Mouse (Mus musculus): ENCODE data around the gene Zfp784.
A peak's percentile ranks its signal among the peaks of the same experiment; 100 is the strongest.

Gene Zfp784

GRCm38 (mm10) chr7:5057804-5058203 is 19.6 kb upstream of the Zfp784 start:
- no peak for DNase-seq (ENCODE audit: low spot score)

GRCm38 (mm10) chr7:5057381-5057780 is 19.1 kb upstream of the Zfp784 start:
- no peak for DNase-seq (ENCODE audit: low spot score)

GRCm38 (mm10) chr7:5056651-5057263 is 18.5 kb upstream of the Zfp784 start:
- DNase-seq (ENCODE audit: low spot score), result peak; percentile 30

GRCm38 (mm10) chr7:5053456-5054179 is 15.4 kb upstream of the Zfp784 start:
- DNase-seq (ENCODE audit: low spot score), result peak; percentile 36

GRCm38 (mm10) chr7:5052931-5053343 is 14.7 kb upstream of the Zfp784 start:
- no peak for DNase-seq (ENCODE audit: low spot score)

GRCm38 (mm10) chr7:5052438-5052837 is 14.2 kb upstream of the Zfp784 start:
- peak; percentile 35 for DNase-seq (ENCODE audit: low spot score)

- DNase-seq (ENCODE audit: low spot score), result peak; percentile 86
Observed at GRCm38 (mm10) chr7:5051193-5052192, 13.2 kb upstream of the Zfp784 start, which contains the start of gene Zfp580. Gene Zfp580, plus strand, starts transcription at chr7:5051538.

GRCm38 (mm10) chr7:5047313-5047712 is 9.1 kb upstream of the Zfp784 start:
- peak; percentile 68 for DNase-seq (ENCODE audit: low spot score)

GRCm38 (mm10) chr7:5046112-5046511 is 7.9 kb upstream of the Zfp784 start:
- DNase-seq (ENCODE audit: low spot score), result no peak

GRCm38 (mm10) chr7:5044981-5045380 is 6.7 kb upstream of the Zfp784 start:
- no peak for DNase-seq (ENCODE audit: low spot score)

- DNase-seq (ENCODE audit: low spot score), result no peak
Observed at GRCm38 (mm10) chr7:5038940-5039339, 694 bp upstream of the Zfp784 start.

GRCm38 (mm10) chr7:5037467-5037866 is 779 bp downstream of the Zfp784 start:
- no peak for DNase-seq (ENCODE audit: low spot score)

- DNase-seq (ENCODE audit: low spot score), result no peak
Observed at GRCm38 (mm10) chr7:5037026-5037425, 1.2 kb downstream of the Zfp784 start.

- no peak for DNase-seq (ENCODE audit: low spot score)
Observed at GRCm38 (mm10) chr7:5036136-5036535, 2.1 kb downstream of the Zfp784 start.

GRCm38 (mm10) chr7:5035628-5036027 is 2.6 kb downstream of the Zfp784 start:
- no peak for DNase-seq (ENCODE audit: low spot score)

- no peak for DNase-seq (ENCODE audit: low spot score)
Observed at GRCm38 (mm10) chr7:5033818-5034217, 4.4 kb downstream of the Zfp784 start, which contains the start of gene 4632433K11Rik. Gene 4632433K11Rik, plus strand, starts transcription at chr7:5034118.

GRCm38 (mm10) chr7:5031496-5031895 is 6.8 kb downstream of the Zfp784 start:
- no peak for DNase-seq (ENCODE audit: low spot score)

GRCm38 (mm10) chr7:5030554-5031275 is 7.5 kb downstream of the Zfp784 start:
- DNase-seq (ENCODE audit: low spot score), result no peak

- DNase-seq (ENCODE audit: low spot score), result no peak
Observed at GRCm38 (mm10) chr7:5029946-5030345, 8.3 kb downstream of the Zfp784 start.

- no peak for DNase-seq (ENCODE audit: low spot score)
Observed at GRCm38 (mm10) chr7:5029543-5029942, 8.7 kb downstream of the Zfp784 start.

GRCm38 (mm10) chr7:5021197-5021596 is 17.0 kb downstream of the Zfp784 start:
- no peak for DNase-seq (ENCODE audit: low spot score)

- peak; percentile 15 for DNase-seq (ENCODE audit: low spot score)
Observed at GRCm38 (mm10) chr7:5020685-5021084, 17.6 kb downstream of the Zfp784 start.

Data from retina, embryonic 14.5 days (tissue).